Mouse (Mus musculus): ENCODE results near the gene Vstm2a. TPM values are rescaled to one million over a fixed set of nuclear protein-coding genes. Genes with fewer than 3 reads are reported as not detected.

Vstm2a gene
- total RNA-seq, 2 experiments from 2014 or later = 0.73 TPM; not detected in 1

DNA sequence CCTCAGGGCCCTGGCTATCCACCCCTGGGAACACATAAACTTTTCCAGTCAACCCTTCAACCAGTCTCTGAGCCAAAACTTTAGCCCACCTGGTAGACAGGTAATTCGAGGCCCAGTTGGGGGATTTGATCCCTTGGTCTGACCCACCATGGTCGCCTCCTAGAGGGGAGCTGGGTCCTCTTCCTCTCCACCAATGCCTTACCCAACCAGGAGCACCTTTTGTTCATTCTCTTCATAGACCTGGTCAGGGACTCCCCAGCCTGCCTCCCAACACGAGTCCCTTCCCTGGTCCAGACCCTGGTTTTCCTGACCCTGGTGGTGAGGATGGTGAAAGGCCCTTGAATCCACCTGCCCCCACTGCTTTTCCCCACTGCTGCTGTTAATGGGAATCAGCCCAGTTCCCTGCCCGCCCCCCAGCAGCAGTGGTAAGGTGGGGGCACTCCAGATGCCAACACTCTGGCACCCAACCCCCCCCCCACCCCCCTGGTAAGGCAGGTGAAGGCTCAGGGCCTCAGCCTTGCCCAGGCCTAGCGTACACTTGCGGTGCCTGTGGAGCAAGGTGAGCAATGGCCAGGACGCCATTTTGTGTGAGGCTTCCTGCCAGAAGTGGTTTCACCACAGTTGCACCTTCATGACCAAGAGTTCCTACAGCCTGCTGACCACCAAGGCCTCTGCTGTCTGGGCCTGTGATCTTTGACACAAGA lies 182.2 kb downstream of the Vstm2a start:
- DNase-seq (ENCODE audit: low spot score in 2 of 2) = no peak
